Mouse (Mus musculus): Measurements from ENCODE around the gene Atp6v1d.

Atp6v1d gene

GRCm38 (mm10) chr12:78861496-78862253 is at the start of gene Atp6v1d, which contains the start of gene Eif2s1:
Gene Atp6v1d (minus strand): TSS chr12:78861638.
Gene Eif2s1 (plus strand): TSS chr12:78861819.
- peak; percentile 95 for ATAC-seq (ENCODE audit: low TSS enrichment)

GRCm38 (mm10) chr12:78910684-78911461 is 49.4 kb upstream of the Atp6v1d start:
- no peak for ATAC-seq (ENCODE audit: low TSS enrichment)

GRCm38 (mm10) chr12:78908081-78908605 is 46.7 kb upstream of the Atp6v1d start:
- ATAC-seq (ENCODE audit: low TSS enrichment), result no peak

- ATAC-seq (ENCODE audit: low TSS enrichment), result no peak
Observed at GRCm38 (mm10) chr12:78906707-78907162, 45.3 kb upstream of the Atp6v1d start, which contains the start of gene Plek2. Gene Plek2 (minus strand): TSS chr12:78906964.

- no peak for ATAC-seq (ENCODE audit: low TSS enrichment)
Observed at GRCm38 (mm10) chr12:78904499-78904898, 43.1 kb upstream of the Atp6v1d start.

GRCm38 (mm10) chr12:78903313-78903712 is 41.9 kb upstream of the Atp6v1d start:
- ATAC-seq (ENCODE audit: low TSS enrichment), result no peak

GRCm38 (mm10) chr12:78901467-78901866 is 40.0 kb upstream of the Atp6v1d start:
- ATAC-seq (ENCODE audit: low TSS enrichment), result no peak

- no peak for ATAC-seq (ENCODE audit: low TSS enrichment)
Observed at GRCm38 (mm10) chr12:78897861-78898260, 36.4 kb upstream of the Atp6v1d start.

GRCm38 (mm10) chr12:78891149-78891548 is 29.7 kb upstream of the Atp6v1d start:
- no peak for ATAC-seq (ENCODE audit: low TSS enrichment)

- no peak for ATAC-seq (ENCODE audit: low TSS enrichment)
Observed at GRCm38 (mm10) chr12:78890062-78890461, 28.6 kb upstream of the Atp6v1d start.

- no peak for ATAC-seq (ENCODE audit: low TSS enrichment)
Observed at GRCm38 (mm10) chr12:78874581-78874980, 13.1 kb upstream of the Atp6v1d start.

GRCm38 (mm10) chr12:78868115-78868514 is 6.7 kb upstream of the Atp6v1d start:
- ATAC-seq (ENCODE audit: low TSS enrichment), result no peak

- ATAC-seq (ENCODE audit: low TSS enrichment), result no peak
Observed at GRCm38 (mm10) chr12:78865434-78865833, 4.0 kb upstream of the Atp6v1d start.

- peak; percentile 29; the same call in 1 of the 2 replicates for ATAC-seq (ENCODE audit: low TSS enrichment)
Observed at GRCm38 (mm10) chr12:78862254-78862730, 854 bp upstream of the Atp6v1d start.

- peak; percentile 56 for ATAC-seq (ENCODE audit: low TSS enrichment)
Observed at GRCm38 (mm10) chr12:78860921-78861495, 430 bp downstream of the Atp6v1d start.

- ATAC-seq (ENCODE audit: low TSS enrichment), result no peak
Observed at GRCm38 (mm10) chr12:78848246-78848645, 13.2 kb downstream of the Atp6v1d start.

- no peak for ATAC-seq (ENCODE audit: low TSS enrichment)
Observed at GRCm38 (mm10) chr12:78842429-78842828, 19.0 kb downstream of the Atp6v1d start.

- no peak; the same call in 1 of the 2 replicates for ATAC-seq (ENCODE audit: low TSS enrichment)
Observed at GRCm38 (mm10) chr12:78839906-78840305, 21.5 kb downstream of the Atp6v1d start.

- ATAC-seq (ENCODE audit: low TSS enrichment), result no peak
Observed at GRCm38 (mm10) chr12:78834496-78834895, 26.9 kb downstream of the Atp6v1d start.

- ATAC-seq (ENCODE audit: low TSS enrichment), result no peak
Observed at GRCm38 (mm10) chr12:78814437-78814836, 47.0 kb downstream of the Atp6v1d start.

- no peak for ATAC-seq (ENCODE audit: low TSS enrichment)
Observed at GRCm38 (mm10) chr12:78801836-78802235, 59.6 kb downstream of the Atp6v1d start.

- ATAC-seq (ENCODE audit: low TSS enrichment), result no peak
Observed at GRCm38 (mm10) chr12:78800036-78800435, 61.4 kb downstream of the Atp6v1d start.

Measured in frontal cortex, adult (tissue).